Mouse (Mus musculus) ES-Bruce4 (cell line): ENCODE results near the gene Cdc42ep3.

ENCODE experiments used
- CTCF ChIP-seq: IDR thresholded peaks from one replicate; pipeline ENCODE4 v1.8.1; 2011; ENCODE audit warnings: low read depth, low read length
- POLR2A ChIP-seq: IDR thresholded peaks from one replicate; pipeline ENCODE4 v1.8.1; 2011; ENCODE audit warnings: low read length; ENCODE audit not compliant: insufficient read depth

DNA sequence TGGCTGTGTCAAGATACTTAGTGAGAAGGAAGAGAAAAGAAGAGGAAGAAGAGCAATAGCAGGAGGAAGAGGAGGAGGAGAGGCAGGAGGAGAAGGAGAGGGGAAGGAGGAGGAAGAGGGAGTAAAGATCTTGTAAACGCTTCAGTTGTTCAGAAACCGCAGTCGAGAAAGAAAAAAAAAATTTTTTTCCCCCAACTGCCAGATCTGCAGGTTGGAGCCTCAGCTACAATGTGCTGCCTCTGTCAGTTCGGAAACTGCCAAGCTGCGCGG is 782 bp downstream of the Cdc42ep3 start:
- no peak for TF ChIP-seq CTCF
- no peak for TF ChIP-seq POLR2A
